Mouse (Mus musculus): ENCODE data around the gene Slc26a9. TPM values are rescaled to one million over a fixed set of nuclear protein-coding genes. Genes with fewer than 3 reads are reported as not detected.

Slc26a9 gene
- 0.09 and 0.10 TPM in 2 replicates for polyA plus RNA-seq (2015; fragmentation: Nextera tagmentation; extraction: Ambion mirVana)

DNA sequence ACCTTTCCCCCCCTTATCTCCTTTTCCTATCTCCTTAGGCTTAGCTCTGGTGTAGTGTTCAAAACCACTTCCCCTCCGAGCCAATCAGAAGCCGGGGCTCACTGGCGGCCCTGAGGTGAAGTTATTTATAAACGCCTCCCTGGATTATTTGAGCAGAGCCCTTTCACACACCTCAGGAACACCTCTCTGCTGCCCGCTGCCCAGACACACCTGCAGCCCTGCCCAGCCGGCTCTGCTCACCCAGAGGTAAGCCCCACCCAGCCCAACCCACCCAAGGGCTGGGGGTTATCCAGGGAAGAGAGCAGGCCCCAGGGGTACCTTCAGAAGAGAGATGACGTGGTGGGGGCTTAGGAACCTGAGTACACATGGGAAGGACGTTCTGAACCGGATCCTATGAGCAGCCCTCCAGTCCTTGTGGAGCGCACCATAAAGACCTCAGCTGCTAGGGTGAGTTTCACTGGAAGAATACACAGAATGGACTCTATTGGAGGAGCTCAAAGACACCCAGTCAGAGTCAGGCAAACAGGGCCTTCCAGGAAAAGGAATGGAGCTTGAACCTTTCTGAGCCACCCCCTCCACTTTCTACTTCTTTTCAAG, at the start of gene Slc26a9:
Gene Slc26a9, plus strand, starts transcription at position 155 of the 597 bp plus-strand sequence.
- no peak for ATAC-seq (ENCODE audit: low FRiP score)
- no peak within 1 kb of the TSS for H3K4me2 ChIP-seq
- no peaks in the 10 kb centered on the region for H3K4me1 ChIP-seq
- H3K9me3 ChIP-seq (replicated peaks) = no peaks in the 10 kb centered on the region
- H3K27ac ChIP-seq (replicated peaks) = no peak within 1 kb of the TSS
- H3K4me3 ChIP-seq (replicated peaks) = no peak within 1 kb of the TSS
- no peak within 1 kb of the TSS for H3K9ac ChIP-seq (replicated peaks)
- 73% methylated on average over 10 of the region's 10 CpGs for WGBS
- no peaks in the 10 kb centered on the region for H3K27me3 ChIP-seq (replicated peaks)
- no peaks in the 10 kb centered on the region for H3K36me3 ChIP-seq

- no peak for ATAC-seq (ENCODE audit: low FRiP score)
- Histone ChIP-seq H3K36me3 (no peaks in the 10 kb centered on the region), H3K27ac (replicated peaks) (no peak overlapping the region), H3K27me3 (replicated peaks) (no peaks in the 10 kb centered on the region), H3K9me3 (replicated peaks) (no peaks in the 10 kb centered on the region), H3K4me1 (no peaks in the 10 kb centered on the region), H3K4me3 (replicated peaks) (no peak overlapping the region), H3K9ac (replicated peaks) (no peak overlapping the region), H3K4me2 (no peak overlapping the region)
- 85% methylated on average over 2 of the region's 2 CpGs for WGBS
These were observed 48.5 kb upstream of the Slc26a9 start for GRCm38 (mm10) chr1:131695308-131695707.

DNA sequence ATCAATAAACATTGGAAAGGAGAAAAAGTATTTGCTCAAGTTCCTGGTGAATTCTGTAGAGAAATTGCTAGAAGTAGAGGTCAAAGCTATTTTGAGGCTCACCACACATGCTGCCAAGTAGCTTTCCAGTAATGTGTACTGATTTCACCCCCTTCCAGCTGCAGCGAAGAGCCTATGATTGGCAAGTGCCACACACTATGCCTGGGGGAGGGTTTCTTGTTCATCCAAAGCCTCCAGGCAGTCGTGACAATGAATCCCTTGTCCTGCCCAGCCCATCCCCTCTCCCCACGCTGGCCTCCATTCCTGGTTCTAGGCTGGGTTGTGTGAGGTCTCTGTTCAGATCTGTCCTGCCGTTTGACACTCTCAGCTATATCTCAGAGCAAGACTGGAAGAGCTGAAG, 47.5 kb upstream of the Slc26a9 start:
- Histone ChIP-seq H3K27ac (replicated peaks) (no peak overlapping the region), H3K36me3 (no peaks in the 10 kb centered on the region), H3K27me3 (replicated peaks) (no peaks in the 10 kb centered on the region), H3K9ac (replicated peaks) (no peak overlapping the region), H3K4me2 (no peak overlapping the region), H3K4me3 (replicated peaks) (no peak overlapping the region), H3K9me3 (replicated peaks) (no peaks in the 10 kb centered on the region), H3K4me1 (no peaks in the 10 kb centered on the region)
- WGBS = 65% methylated on average over 4 of the region's 4 CpGs
- no peak for ATAC-seq (ENCODE audit: low FRiP score)

DNA sequence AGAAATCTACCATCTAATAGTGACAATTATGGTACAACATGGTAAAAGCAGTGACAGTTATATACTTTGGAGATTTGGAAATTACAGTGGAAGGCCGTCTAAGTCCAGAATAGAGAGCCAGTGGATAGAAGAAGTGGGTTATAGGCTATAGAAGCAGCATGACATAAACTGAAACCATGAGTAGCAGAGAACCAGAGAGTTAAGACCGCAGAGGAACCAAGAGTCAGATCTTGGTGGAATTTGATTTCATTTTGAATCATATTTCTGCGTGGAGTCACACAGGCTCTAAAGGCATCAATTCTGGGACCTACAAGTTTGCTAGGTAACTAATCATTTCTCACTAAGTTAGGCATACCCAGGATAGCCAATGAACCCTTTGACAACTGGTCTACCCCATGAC, 45.1 kb upstream of the Slc26a9 start:
- no peak for ATAC-seq (ENCODE audit: low FRiP score)
- no peak overlapping the region for H3K27ac ChIP-seq (replicated peaks)
- WGBS = 97% methylated on average over 3 of the region's 3 CpGs
- no peak overlapping the region for H3K4me2 ChIP-seq
- H3K4me3 ChIP-seq (replicated peaks) = no peak overlapping the region
- no peaks in the 10 kb centered on the region for H3K9me3 ChIP-seq (replicated peaks)
- no peaks in the 10 kb centered on the region for H3K36me3 ChIP-seq
- no peak overlapping the region for H3K9ac ChIP-seq (replicated peaks)
- H3K4me1 ChIP-seq = no peaks in the 10 kb centered on the region
- no peaks in the 10 kb centered on the region for H3K27me3 ChIP-seq (replicated peaks)

DNA sequence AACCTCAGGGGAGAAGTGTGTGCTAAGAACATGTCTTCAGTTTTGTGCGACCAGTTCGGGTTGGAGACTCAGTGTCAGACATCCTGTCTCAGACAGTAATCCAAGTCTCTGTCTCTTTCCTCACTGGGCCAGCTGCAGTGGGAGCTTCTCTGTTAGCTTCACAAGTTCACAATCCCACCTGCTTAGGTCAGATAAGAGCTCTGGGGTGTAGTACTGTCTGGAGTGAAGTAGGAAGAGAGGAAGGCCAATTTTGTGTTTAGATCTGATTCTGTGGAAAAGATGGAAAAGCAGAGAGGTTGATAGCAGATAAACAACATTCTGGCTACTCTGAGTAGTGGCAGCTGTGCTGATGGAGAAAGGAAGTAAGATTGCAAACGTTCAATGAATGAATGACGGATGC, 44.2 kb upstream of the Slc26a9 start:
- WGBS = 86% methylated on average over 4 of the region's 4 CpGs
- H3K36me3 ChIP-seq = no peaks in the 10 kb centered on the region
- no peaks in the 10 kb centered on the region for H3K9me3 ChIP-seq (replicated peaks)
- H3K4me3 ChIP-seq (replicated peaks) = no peak overlapping the region
- no peak overlapping the region for H3K27ac ChIP-seq (replicated peaks)
- H3K4me2 ChIP-seq = no peak overlapping the region
- no peak overlapping the region for H3K9ac ChIP-seq (replicated peaks)
- ATAC-seq (ENCODE audit: low FRiP score) = no peak
- H3K4me1 ChIP-seq = no peaks in the 10 kb centered on the region
- no peaks in the 10 kb centered on the region for H3K27me3 ChIP-seq (replicated peaks)

- 89% methylated on average over 5 of the region's 5 CpGs for WGBS
- no peak for ATAC-seq (ENCODE audit: low FRiP score)
These were observed 43.4 kb upstream of the Slc26a9 start for GRCm38 (mm10) chr1:131700447-131700846.

GRCm38 (mm10) chr1:131701391-131701790, 42.4 kb upstream of the Slc26a9 start:
- no peak overlapping the region for H3K27ac ChIP-seq (replicated peaks)
- H3K4me2 ChIP-seq = no peak overlapping the region
- no peak overlapping the region for H3K4me3 ChIP-seq (replicated peaks)
- no peak for ATAC-seq (ENCODE audit: low FRiP score)
- no peaks in the 10 kb centered on the region for H3K4me1 ChIP-seq
- no peaks in the 10 kb centered on the region for H3K9me3 ChIP-seq (replicated peaks)
- no peak overlapping the region for H3K9ac ChIP-seq (replicated peaks)
- H3K27me3 ChIP-seq (replicated peaks) = no peaks in the 10 kb centered on the region
- 87% methylated on average over 5 of the region's 5 CpGs for WGBS
- no peaks in the 10 kb centered on the region for H3K36me3 ChIP-seq

More at GRCm38 (mm10) chr1:131700447-131700846, 43.4 kb upstream of the Slc26a9 start:
- H3K27ac ChIP-seq (replicated peaks) = no peak overlapping the region
- no peaks in the 10 kb centered on the region for H3K27me3 ChIP-seq (replicated peaks)
- no peak overlapping the region for H3K4me3 ChIP-seq (replicated peaks)
- no peaks in the 10 kb centered on the region for H3K4me1 ChIP-seq
- no peak overlapping the region for H3K4me2 ChIP-seq
- no peaks in the 10 kb centered on the region for H3K9me3 ChIP-seq (replicated peaks)
- H3K36me3 ChIP-seq = no peaks in the 10 kb centered on the region
- H3K9ac ChIP-seq (replicated peaks) = no peak overlapping the region

DNA sequence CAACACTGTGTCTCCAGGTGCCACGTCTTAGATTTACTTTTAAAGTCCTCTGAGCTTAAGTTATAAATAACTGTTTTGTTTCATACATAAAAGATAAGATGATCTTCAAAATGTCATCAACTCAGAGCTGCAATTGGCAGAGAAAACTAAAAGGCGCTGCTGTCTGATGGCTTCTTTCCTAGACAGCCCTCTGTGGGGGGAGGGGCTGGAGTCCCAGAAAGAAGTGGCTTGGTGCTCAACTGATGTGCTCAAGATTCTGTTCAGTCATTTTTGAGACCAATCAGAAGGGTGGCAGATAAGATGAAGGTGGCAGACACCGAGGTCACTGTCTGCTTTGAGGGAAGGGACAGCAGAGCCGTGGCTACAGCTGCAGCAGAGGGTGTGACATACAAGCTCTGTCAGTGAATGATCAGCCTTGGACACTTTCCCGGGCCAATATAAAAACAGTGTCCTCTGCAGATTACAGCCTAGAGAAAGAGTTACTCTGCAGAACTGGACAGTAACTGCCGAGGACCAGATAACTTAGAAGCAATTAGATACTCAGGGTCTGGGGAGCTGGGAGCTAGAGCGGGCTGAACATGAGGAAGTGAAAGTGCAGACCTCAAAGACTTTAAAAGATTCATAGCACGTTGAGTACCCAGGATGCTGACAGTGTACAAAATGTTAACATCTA, 41.6 kb upstream of the Slc26a9 start:
- no peak overlapping the region for H3K4me3 ChIP-seq (replicated peaks)
- no peaks in the 10 kb centered on the region for H3K27me3 ChIP-seq (replicated peaks)
- no peaks in the 10 kb centered on the region for H3K36me3 ChIP-seq
- no peaks in the 10 kb centered on the region for H3K4me1 ChIP-seq
- no peak overlapping the region for H3K4me2 ChIP-seq
- H3K9me3 ChIP-seq (replicated peaks) = no peaks in the 10 kb centered on the region
- no peak for ATAC-seq (ENCODE audit: low FRiP score)
- WGBS = 83% methylated on average over 8 of the region's 8 CpGs
- no peak overlapping the region for H3K9ac ChIP-seq (replicated peaks)
- no peak overlapping the region for H3K27ac ChIP-seq (replicated peaks)

GRCm38 (mm10) chr1:131703482-131703881, 40.3 kb upstream of the Slc26a9 start:
- H3K36me3 ChIP-seq = no peaks in the 10 kb centered on the region
- no peaks in the 10 kb centered on the region for H3K9me3 ChIP-seq (replicated peaks)
- no peak overlapping the region for H3K27ac ChIP-seq (replicated peaks)
- H3K4me3 ChIP-seq (replicated peaks) = no peak overlapping the region
- no peaks in the 10 kb centered on the region for H3K4me1 ChIP-seq
- 83% methylated on average over 2 of the region's 2 CpGs for WGBS
- H3K4me2 ChIP-seq = no peak overlapping the region
- ATAC-seq (ENCODE audit: low FRiP score) = no peak
- no peak overlapping the region for H3K9ac ChIP-seq (replicated peaks)
- H3K27me3 ChIP-seq (replicated peaks) = no peaks in the 10 kb centered on the region

- Histone ChIP-seq H3K9ac (replicated peaks) (no peak overlapping the region), H3K4me1 (no peaks in the 10 kb centered on the region)
- WGBS = 23% methylated on average over 4 of the region's 4 CpGs
These were observed 35.5 kb upstream of the Slc26a9 start for GRCm38 (mm10) chr1:131708338-131708737.

DNA sequence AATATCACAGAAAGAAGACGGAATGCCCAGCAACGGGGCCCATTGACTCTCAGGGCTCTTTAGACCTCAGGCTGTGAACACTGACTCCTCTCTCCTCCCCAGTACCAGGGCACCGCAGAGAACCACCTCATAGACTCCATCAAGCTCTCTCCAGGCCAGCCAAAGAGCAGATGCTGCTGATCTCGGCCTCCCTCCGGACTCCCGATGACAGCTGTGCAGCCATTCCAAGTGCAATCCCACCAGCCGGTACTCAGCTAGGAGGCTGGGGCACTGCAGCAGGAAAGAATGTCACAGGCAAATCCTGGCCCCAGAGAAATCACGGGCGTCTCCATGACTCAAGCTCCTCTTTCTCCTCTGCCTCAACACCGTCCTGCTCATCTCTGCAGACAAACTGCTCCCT, 32.3 kb upstream of the Slc26a9 start:
- Histone ChIP-seq H3K4me1 (no peaks in the 10 kb centered on the region), H3K9me3 (replicated peaks) (no peaks in the 10 kb centered on the region), H3K27me3 (replicated peaks) (no peaks in the 10 kb centered on the region), H3K27ac (replicated peaks) (no peak overlapping the region), H3K4me3 (replicated peaks) (no peak overlapping the region), H3K9ac (replicated peaks) (no peak overlapping the region), H3K4me2 (no peak overlapping the region), H3K36me3 (no peaks in the 10 kb centered on the region)
- 82% methylated on average over 10 of the region's 10 CpGs for WGBS
- no peak for ATAC-seq (ENCODE audit: low FRiP score)

More at GRCm38 (mm10) chr1:131708338-131708737, 35.5 kb upstream of the Slc26a9 start:
- ATAC-seq (ENCODE audit: low FRiP score) = no peak
- Histone ChIP-seq H3K4me2 (no peak overlapping the region), H3K4me3 (replicated peaks) (no peak overlapping the region), H3K27me3 (replicated peaks) (no peaks in the 10 kb centered on the region), H3K36me3 (no peaks in the 10 kb centered on the region), H3K9me3 (replicated peaks) (no peaks in the 10 kb centered on the region), H3K27ac (replicated peaks) (no peak overlapping the region)

DNA sequence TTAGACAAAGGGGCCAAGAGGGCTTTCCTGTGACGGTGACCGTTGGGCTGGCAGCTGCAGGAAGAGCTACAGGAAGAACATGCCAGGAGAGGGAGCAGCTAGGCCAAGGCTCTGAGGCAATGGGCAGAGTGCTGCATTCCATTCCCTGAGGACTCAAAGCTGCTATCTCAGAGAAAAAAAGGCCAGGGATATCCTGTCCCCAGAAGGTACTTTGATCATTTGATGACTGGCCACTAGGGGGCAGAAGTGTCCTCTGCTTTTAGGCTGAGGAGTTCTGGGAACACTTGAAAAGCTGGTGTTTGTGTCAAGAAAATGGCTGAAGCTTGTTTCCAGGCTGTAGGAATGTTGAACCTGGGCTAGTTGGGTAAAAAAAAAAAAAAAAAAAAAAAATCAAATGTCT, 31.4 kb upstream of the Slc26a9 start:
- no peaks in the 10 kb centered on the region for H3K4me1 ChIP-seq
- 54% methylated on average over 2 of the region's 2 CpGs for WGBS
- no peak overlapping the region for H3K9ac ChIP-seq (replicated peaks)
- ATAC-seq (ENCODE audit: low FRiP score) = peak; percentile 69; the same call in 1 of the 2 replicates
- no peaks in the 10 kb centered on the region for H3K27me3 ChIP-seq (replicated peaks)
- H3K4me2 ChIP-seq = no peak overlapping the region
- no peak overlapping the region for H3K27ac ChIP-seq (replicated peaks)
- no peak overlapping the region for H3K4me3 ChIP-seq (replicated peaks)
- H3K9me3 ChIP-seq (replicated peaks) = no peaks in the 10 kb centered on the region
- H3K36me3 ChIP-seq = no peaks in the 10 kb centered on the region

Measured in neural tube, embryonic 15.5 days (tissue).